Mouse (Mus musculus): ENCODE results near the gene Shc3. TPM values are rescaled to one million over a fixed set of nuclear protein-coding genes. Genes with fewer than 3 reads are reported as not detected.

Shc3 gene
- polyA plus RNA-seq, 1 experiment = not detected

DNA sequence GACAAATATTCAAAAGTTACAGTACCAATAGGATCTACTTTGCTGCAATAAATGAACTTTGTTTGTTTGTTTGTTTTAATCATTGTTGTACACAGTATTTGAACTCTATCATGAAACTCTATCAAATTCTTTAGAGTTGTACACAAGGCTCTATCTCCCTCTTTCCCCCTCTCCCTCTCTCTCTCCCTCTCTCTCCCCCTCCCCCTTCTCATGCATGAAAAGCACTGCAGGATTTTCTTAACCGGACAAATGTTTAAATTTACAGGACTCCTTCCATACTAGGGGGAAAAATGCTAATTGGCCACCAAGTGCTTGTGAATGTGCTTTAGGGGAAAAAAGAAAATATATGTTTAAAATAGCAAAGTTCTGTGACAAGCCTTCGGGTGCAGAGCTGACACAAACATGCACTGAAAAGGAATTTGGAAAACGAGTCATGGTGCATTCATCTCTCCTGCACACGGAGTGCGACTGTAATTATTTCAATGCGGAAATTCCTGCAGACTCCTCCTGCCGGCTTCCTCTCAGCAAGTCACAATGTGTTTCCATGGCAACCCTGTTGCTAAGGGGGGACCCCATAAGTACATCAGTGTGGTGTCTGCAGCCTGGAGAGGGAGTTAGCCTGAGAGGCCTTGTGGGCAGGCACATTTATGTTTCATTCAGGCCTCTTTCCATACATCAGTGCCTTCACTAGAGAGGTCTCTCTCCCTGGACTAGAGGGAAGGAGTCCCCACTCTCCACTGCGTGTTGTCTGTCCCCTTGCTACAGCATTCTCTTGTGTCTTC, 11.2 kb upstream of the Shc3 start:
- Histone ChIP-seq H3K4me1 (ENCODE audit: control insufficient read depth) (no peaks in the 10 kb centered on the region), H3K27me3 (ENCODE audit: control insufficient read depth) (peaks cover 3% of the 10 kb centered on the region; the same call in 1 of the 2 replicates), H3K4me3 (replicated peaks) (no peak overlapping the region), H3K36me3 (ENCODE audit: control insufficient read depth) (no peaks in the 10 kb centered on the region), H3K9me3 (ENCODE audit: control insufficient read depth, low read length) (no peaks in the 10 kb centered on the region)
- TF ChIP-seq GATA1 (IDR thresholded peaks at IDR 0.05; ENCODE audit: low read length) = no peak
- no peak for TF ChIP-seq TAL1 (IDR thresholded peaks at IDR 0.05; ENCODE audit: low read length)

DNA sequence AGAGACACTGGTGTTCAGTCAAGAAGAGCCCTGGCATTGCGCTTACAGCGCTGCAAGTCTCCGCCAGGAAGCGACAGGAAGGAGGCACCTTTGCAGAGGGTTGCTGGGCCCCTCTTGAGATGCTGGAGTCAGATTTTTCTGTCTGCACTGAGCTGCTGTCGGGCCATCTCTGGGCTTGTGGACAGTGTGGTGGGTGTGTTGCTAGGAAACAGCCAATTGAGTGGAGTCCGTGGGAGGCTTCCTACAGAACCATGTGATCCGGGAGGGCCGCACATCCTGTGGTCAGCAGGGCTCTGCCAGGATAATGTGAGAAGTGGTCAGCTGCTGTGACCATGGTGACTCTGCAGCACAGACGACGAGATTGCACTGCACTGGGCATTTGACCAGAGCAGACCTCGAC, 4.6 kb upstream of the Shc3 start:
- no peak overlapping the region for H3K4me3 ChIP-seq (replicated peaks)
- H3K27me3 ChIP-seq (ENCODE audit: control insufficient read depth) = peaks cover 31% of the 10 kb centered on the region
- no peaks in the 10 kb centered on the region for H3K9me3 ChIP-seq (ENCODE audit: control insufficient read depth, low read length)
- H3K4me1 ChIP-seq (ENCODE audit: control insufficient read depth) = no peaks in the 10 kb centered on the region
- no peaks in the 10 kb centered on the region for H3K36me3 ChIP-seq (ENCODE audit: control insufficient read depth)
- TF ChIP-seq GATA1 (IDR thresholded peaks at IDR 0.05; ENCODE audit: low read length) (no peak), TAL1 (IDR thresholded peaks at IDR 0.05; ENCODE audit: low read length) (no peak)

DNA sequence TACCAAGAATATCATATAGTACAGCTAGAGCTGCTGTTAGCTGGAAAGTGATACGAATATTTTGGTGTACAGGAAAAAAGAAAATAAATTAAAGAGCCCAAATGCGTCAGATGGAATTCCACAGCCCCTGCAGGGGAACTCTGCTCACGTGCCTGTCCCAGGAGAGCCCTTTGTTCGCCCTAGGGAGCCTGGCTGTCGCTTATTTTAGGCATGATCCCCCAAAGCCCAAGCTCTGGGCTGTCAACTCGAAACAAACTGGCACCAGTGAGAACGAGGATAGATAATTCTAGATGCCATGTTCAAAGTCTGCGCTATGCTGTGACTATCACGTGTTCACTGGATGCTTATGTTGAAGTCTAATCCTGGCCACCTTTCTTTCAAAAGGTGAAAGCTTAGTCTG, 892 bp upstream of the Shc3 start:
- Histone ChIP-seq H3K4me3 (replicated peaks) (no peak overlapping the region), H3K9me3 (ENCODE audit: control insufficient read depth, low read length) (no peaks in the 10 kb centered on the region; the same call in 1 of the 2 replicates), H3K36me3 (ENCODE audit: control insufficient read depth) (no peaks in the 10 kb centered on the region), H3K27me3 (ENCODE audit: control insufficient read depth) (peaks cover 68% of the 10 kb centered on the region), H3K4me1 (ENCODE audit: control insufficient read depth) (no peaks in the 10 kb centered on the region)
- no peak for TF ChIP-seq GATA1 (IDR thresholded peaks at IDR 0.05; ENCODE audit: low read length)
- no peak for TF ChIP-seq TAL1 (IDR thresholded peaks at IDR 0.05; ENCODE audit: low read length)

DNA sequence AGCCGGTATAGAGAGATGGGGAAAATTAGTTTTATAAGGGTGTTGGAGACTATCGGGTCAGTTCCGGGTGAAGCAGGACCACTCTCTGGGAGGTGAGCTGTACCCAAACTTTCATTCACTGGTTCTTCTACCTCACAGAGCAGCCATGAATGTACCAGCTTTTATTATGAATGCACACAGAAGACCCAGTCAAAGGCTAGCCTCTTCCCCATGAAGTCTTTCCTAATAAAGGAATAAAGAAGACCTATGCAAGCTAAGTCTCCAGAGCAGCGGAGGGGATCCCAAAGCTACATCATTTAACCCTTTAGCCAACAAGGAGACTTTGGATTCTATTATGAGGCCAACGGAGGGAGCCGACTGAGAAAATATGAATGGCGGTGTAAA, 458 bp upstream of the Shc3 start:
- Histone ChIP-seq H3K36me3 (ENCODE audit: control insufficient read depth) (no peaks in the 10 kb centered on the region), H3K4me1 (ENCODE audit: control insufficient read depth) (no peaks in the 10 kb centered on the region), H3K9me3 (ENCODE audit: control insufficient read depth, low read length) (no peaks in the 10 kb centered on the region; the same call in 1 of the 2 replicates), H3K27me3 (ENCODE audit: control insufficient read depth) (peaks cover 73% of the 10 kb centered on the region), H3K4me3 (replicated peaks) (no peak overlapping the region)
- TF ChIP-seq GATA1 (IDR thresholded peaks at IDR 0.05; ENCODE audit: low read length) = no peak

DNA sequence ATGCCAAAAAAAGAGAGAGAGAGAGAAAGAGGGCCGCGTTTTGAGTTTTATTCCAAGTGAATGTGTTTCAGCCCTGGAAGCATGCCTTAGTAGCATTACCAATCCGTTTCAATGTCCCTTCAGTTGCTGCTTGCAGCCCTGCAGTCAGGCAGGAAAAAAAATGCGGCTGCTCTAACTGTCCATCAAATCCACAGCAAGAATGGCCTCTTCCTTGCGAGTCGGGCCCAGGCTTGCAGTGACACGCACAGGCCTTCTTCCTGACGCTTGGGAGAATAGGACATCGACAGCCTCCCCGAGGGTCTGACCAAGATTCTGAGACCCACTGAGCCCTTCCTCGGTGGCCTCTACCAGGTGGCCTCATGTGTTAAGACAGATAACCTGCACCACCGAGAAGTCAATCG, 718 bp downstream of the Shc3 start:
- TF ChIP-seq GATA1 (IDR thresholded peaks at IDR 0.05; ENCODE audit: low read length) = no peak
- no peak for TF ChIP-seq TAL1 (IDR thresholded peaks at IDR 0.05; ENCODE audit: low read length)
- H3K27me3 ChIP-seq (ENCODE audit: control insufficient read depth) = peaks cover 74% of the 10 kb centered on the region
- H3K4me1 ChIP-seq (ENCODE audit: control insufficient read depth) = no peaks in the 10 kb centered on the region
- H3K36me3 ChIP-seq (ENCODE audit: control insufficient read depth) = no peaks in the 10 kb centered on the region
- H3K9me3 ChIP-seq (ENCODE audit: control insufficient read depth, low read length) = no peaks in the 10 kb centered on the region; the same call in 1 of the 2 replicates
- H3K4me3 ChIP-seq (replicated peaks) = no peak overlapping the region

DNA sequence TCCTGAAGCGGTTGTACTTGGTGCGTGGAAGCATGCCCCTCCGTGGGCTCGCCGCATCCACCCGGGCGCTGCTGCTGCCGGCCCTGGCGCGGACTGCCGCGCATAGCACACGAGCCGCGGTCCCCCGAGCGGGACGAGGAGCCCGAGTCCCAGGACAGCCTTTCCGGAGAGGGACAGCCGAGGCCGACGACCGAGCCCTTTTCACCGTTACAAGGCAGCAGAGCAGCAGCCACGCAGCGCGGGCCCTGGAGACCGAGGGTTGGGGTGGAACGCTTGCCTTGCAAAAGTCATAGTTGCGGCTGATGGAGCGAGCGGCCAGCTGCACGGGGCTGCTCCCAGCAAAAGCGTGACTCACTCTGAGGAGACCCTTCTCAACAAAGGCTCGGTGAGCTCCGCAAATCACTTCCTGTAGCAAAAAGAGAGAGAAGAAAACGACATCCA, 1.8 kb downstream of the Shc3 start:
- TF ChIP-seq TAL1 (IDR thresholded peaks at IDR 0.05; ENCODE audit: low read length) = no peak
- TF ChIP-seq GATA1 (IDR thresholded peaks at IDR 0.05; ENCODE audit: low read length) = no peak
- Histone ChIP-seq H3K27me3 (ENCODE audit: control insufficient read depth) (peaks cover 74% of the 10 kb centered on the region), H3K4me1 (ENCODE audit: control insufficient read depth) (no peaks in the 10 kb centered on the region), H3K4me3 (replicated peaks) (no peak overlapping the region), H3K9me3 (ENCODE audit: control insufficient read depth, low read length) (no peaks in the 10 kb centered on the region; the same call in 1 of the 2 replicates), H3K36me3 (ENCODE audit: control insufficient read depth) (no peaks in the 10 kb centered on the region)

DNA sequence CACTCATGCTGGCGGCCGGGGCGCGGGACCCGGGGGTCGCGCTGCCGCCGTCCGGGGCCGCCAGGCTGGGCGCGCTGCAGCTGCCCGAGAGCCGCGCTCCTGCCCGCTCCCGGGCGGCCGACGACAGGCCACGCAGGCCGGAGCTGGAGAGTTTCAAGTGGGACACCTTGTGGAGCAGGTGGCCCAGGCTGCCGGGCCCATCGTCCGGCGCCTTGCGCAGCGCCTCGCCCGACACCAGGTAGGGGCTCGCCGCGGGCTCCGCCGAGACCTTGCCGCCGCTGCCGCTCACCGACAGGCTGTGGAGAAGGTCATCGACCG, 2.2 kb downstream of the Shc3 start:
- Histone ChIP-seq H3K4me3 (replicated peaks) (no peak overlapping the region), H3K4me1 (ENCODE audit: control insufficient read depth) (no peaks in the 10 kb centered on the region), H3K27me3 (ENCODE audit: control insufficient read depth) (peaks cover 74% of the 10 kb centered on the region)

DNA sequence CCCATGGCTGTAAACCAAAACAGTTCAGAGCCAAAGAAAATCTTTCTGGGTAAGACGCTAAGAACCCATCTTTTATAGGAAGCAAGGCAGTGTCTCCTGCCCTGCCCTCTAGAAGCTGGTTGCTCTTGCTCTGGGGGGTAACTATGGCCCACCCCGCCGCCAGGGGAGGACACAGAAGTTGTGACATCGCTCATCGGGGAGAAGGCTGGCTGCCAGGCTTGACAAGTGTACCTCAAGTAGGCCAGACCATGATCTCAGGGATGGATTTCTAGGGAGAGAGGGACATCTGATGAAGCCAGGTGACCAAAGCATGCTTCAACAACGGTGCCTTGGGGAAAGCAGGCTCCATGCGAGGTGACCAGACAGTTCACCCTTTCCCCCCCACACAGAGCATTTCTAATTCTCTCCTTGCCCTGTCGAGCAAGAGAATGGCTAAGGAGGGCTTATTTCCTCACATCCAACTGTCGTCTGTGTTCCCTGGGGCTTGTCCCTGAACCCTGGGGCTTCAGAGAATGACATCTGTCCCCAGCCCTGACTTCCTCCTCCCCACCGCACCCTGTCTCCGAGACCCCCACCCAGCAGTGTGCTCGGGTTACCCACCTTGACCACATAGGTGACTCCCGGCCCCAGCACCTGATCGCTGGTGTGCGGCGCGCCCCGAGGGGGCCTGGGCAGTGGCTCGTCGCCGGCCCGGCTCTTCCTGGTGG, 2.7 kb downstream of the Shc3 start:
- H3K9me3 ChIP-seq (ENCODE audit: control insufficient read depth, low read length) = no peaks in the 10 kb centered on the region; the same call in 1 of the 2 replicates
- H3K4me1 ChIP-seq (ENCODE audit: control insufficient read depth) = no peaks in the 10 kb centered on the region
- H3K4me3 ChIP-seq (replicated peaks) = no peak overlapping the region
- H3K36me3 ChIP-seq (ENCODE audit: control insufficient read depth) = no peaks in the 10 kb centered on the region
- no peak for TF ChIP-seq TAL1 (IDR thresholded peaks at IDR 0.05; ENCODE audit: low read length)
- no peak for TF ChIP-seq GATA1 (IDR thresholded peaks at IDR 0.05; ENCODE audit: low read length)
- peaks cover 70% of the 10 kb centered on the region for H3K27me3 ChIP-seq (ENCODE audit: control insufficient read depth)

More for the DNA sequence above, 2.2 kb downstream of the Shc3 start:
- TF ChIP-seq GATA1 (IDR thresholded peaks at IDR 0.05; ENCODE audit: low read length) = no peak
- no peak for TF ChIP-seq TAL1 (IDR thresholded peaks at IDR 0.05; ENCODE audit: low read length)
- Histone ChIP-seq H3K36me3 (ENCODE audit: control insufficient read depth) (no peaks in the 10 kb centered on the region), H3K9me3 (ENCODE audit: control insufficient read depth, low read length) (no peaks in the 10 kb centered on the region; the same call in 1 of the 2 replicates)

DNA sequence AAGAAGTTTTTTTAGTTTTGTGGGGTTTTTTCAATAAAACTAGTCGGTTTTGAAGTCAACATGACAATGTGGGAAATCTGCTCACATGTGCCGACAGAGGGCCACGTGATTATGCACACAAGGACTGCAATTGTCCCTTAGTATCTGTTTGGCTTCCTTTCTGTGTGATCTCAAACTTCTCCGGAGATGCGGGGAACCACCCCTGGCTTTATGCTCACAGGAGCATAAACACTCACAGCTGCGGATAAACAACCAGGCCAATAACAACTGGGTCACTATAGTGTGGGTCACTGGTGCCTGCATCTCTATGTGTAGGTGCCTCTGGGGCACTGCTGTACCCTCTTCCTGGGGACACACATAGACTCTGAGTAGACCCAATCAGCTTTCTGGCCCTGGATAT, 4.5 kb downstream of the Shc3 start:
- H3K27me3 ChIP-seq (ENCODE audit: control insufficient read depth) = peaks cover 52% of the 10 kb centered on the region

More for the DNA sequence above, 4.5 kb downstream of the Shc3 start:
- Histone ChIP-seq H3K36me3 (ENCODE audit: control insufficient read depth) (no peaks in the 10 kb centered on the region), H3K4me1 (ENCODE audit: control insufficient read depth) (no peaks in the 10 kb centered on the region), H3K4me3 (replicated peaks) (no peak overlapping the region), H3K9me3 (ENCODE audit: control insufficient read depth, low read length) (no peaks in the 10 kb centered on the region; the same call in 1 of the 2 replicates)
- TF ChIP-seq GATA1 (IDR thresholded peaks at IDR 0.05; ENCODE audit: low read length) (no peak), TAL1 (IDR thresholded peaks at IDR 0.05; ENCODE audit: low read length) (no peak)

Data from erythroblast, embryonic 14.5 days (primary cell).